Mouse (Mus musculus): ENCODE data around the gene Gpx5.

Gene Gpx5

GRCm38 (mm10) chr13:21292631-21293030 is at the start of gene Gpx5:
Gpx5 (minus strand) TSS chr13:21292731.
- DNase-seq (ENCODE audit: low spot score) = no peak

GRCm38 (mm10) chr13:21327424-21327823 is 34.9 kb upstream of the Gpx5 start:
- DNase-seq (ENCODE audit: low spot score) = no peak

- DNase-seq (ENCODE audit: low spot score) = peak; percentile 82
These were observed 34.2 kb upstream of the Gpx5 start for GRCm38 (mm10) chr13:21326657-21327211.

- DNase-seq (ENCODE audit: low spot score) = peak; percentile 29
These were observed 33.7 kb upstream of the Gpx5 start for GRCm38 (mm10) chr13:21326191-21326590.

- DNase-seq (ENCODE audit: low spot score) = no peak
These were observed 30.9 kb upstream of the Gpx5 start for GRCm38 (mm10) chr13:21323405-21323804.

- no peak for DNase-seq (ENCODE audit: low spot score)
These were observed 30.2 kb upstream of the Gpx5 start for GRCm38 (mm10) chr13:21322509-21323375.

- no peak for DNase-seq (ENCODE audit: low spot score)
These were observed 29.5 kb upstream of the Gpx5 start for GRCm38 (mm10) chr13:21321890-21322494.

- no peak for DNase-seq (ENCODE audit: low spot score)
These were observed 27.7 kb upstream of the Gpx5 start for GRCm38 (mm10) chr13:21320262-21320661.

- DNase-seq (ENCODE audit: low spot score) = no peak
These were observed 21.4 kb upstream of the Gpx5 start for GRCm38 (mm10) chr13:21313903-21314302.

- DNase-seq (ENCODE audit: low spot score) = no peak
These were observed 20.3 kb upstream of the Gpx5 start for GRCm38 (mm10) chr13:21312854-21313253.

GRCm38 (mm10) chr13:21311926-21312325 is 19.4 kb upstream of the Gpx5 start, which contains the start of gene Gpx6:
Gpx6 (plus strand) TSS chr13:21312125.
- DNase-seq (ENCODE audit: low spot score) = no peak

GRCm38 (mm10) chr13:21309788-21310187 is 17.3 kb upstream of the Gpx5 start:
- DNase-seq (ENCODE audit: low spot score) = no peak

GRCm38 (mm10) chr13:21304483-21305066 is 12.0 kb upstream of the Gpx5 start:
- DNase-seq (ENCODE audit: low spot score) = no peak

GRCm38 (mm10) chr13:21298557-21298956 is 6.0 kb upstream of the Gpx5 start:
- no peak for DNase-seq (ENCODE audit: low spot score)

- DNase-seq (ENCODE audit: low spot score) = peak; percentile 84
These were observed 13.0 kb downstream of the Gpx5 start for GRCm38 (mm10) chr13:21279559-21279958.

- DNase-seq (ENCODE audit: low spot score) = no peak
These were observed 13.5 kb downstream of the Gpx5 start for GRCm38 (mm10) chr13:21279076-21279475.

- no peak for DNase-seq (ENCODE audit: low spot score)
These were observed 16.0 kb downstream of the Gpx5 start for GRCm38 (mm10) chr13:21276551-21276950.

GRCm38 (mm10) chr13:21275815-21276550 is 16.5 kb downstream of the Gpx5 start:
- DNase-seq (ENCODE audit: low spot score) = peak; percentile 50

- no peak for DNase-seq (ENCODE audit: low spot score)
These were observed 17.3 kb downstream of the Gpx5 start for GRCm38 (mm10) chr13:21275021-21275814.

- no peak for DNase-seq (ENCODE audit: low spot score)
These were observed 24.3 kb downstream of the Gpx5 start for GRCm38 (mm10) chr13:21268262-21268661.

- no peak for DNase-seq (ENCODE audit: low spot score)
These were observed 25.0 kb downstream of the Gpx5 start for GRCm38 (mm10) chr13:21267541-21267940.
